Mouse (Mus musculus): Measurements from ENCODE around the gene Ppif. TPM values are rescaled to one million over a fixed set of nuclear protein-coding genes. Genes with fewer than 3 reads are reported as not detected.

Ppif gene
- polyA plus RNA-seq, 1 experiment from 2014 or later, result 56.5 TPM

- TF ChIP-seq CTCF (IDR thresholded peaks at IDR 0.05; ENCODE audit: low read depth), result no peak
- no peaks in the 10 kb centered on the region for H3K36me3 ChIP-seq (ENCODE audit: insufficient read depth, low read length)
- no peaks in the 10 kb centered on the region for H3K27me3 ChIP-seq (ENCODE audit: insufficient read depth, low read length)
- DNase-seq (ENCODE audit: low spot score) (peak; percentile 89), ATAC-seq (replicated peaks; ENCODE audit: low FRiP score, low read depth) (peak; percentile 74)
- H3K4me3 ChIP-seq (replicated peaks; ENCODE audit: low read depth, low read length), result no peak overlapping the region
- peak overlapping the region; percentile 77 for H3K27ac ChIP-seq
- no peak overlapping the region for H3K9ac ChIP-seq (ENCODE audit: low read depth, low read length)
- WGBS, result 3% methylated on average over 2 of the region's 2 CpGs
- no peak overlapping the region for H3K4me2 ChIP-seq (ENCODE audit: low read length)
- H3K4me1 ChIP-seq (replicated peaks; ENCODE audit: insufficient read depth, low read length), result peaks cover 22% of the 10 kb centered on the region
- no peaks in the 10 kb centered on the region for H3K9me3 ChIP-seq (replicated peaks; ENCODE audit: low read length)
These were observed 24.5 kb downstream of the Ppif start for GRCm38 (mm10) chr14:25718471-25718870.

GRCm38 (mm10) chr14:25719371-25719770 lies 25.4 kb downstream of the Ppif start:
- no peak for DNase-seq (ENCODE audit: low spot score)
- 72% methylated on average over 9 of the region's 9 CpGs for WGBS
- TF ChIP-seq CTCF (IDR thresholded peaks at IDR 0.05; ENCODE audit: low read depth), result no peak
- H3K36me3 ChIP-seq (ENCODE audit: insufficient read depth, low read length), result no peaks in the 10 kb centered on the region
- peaks cover 22% of the 10 kb centered on the region for H3K4me1 ChIP-seq (replicated peaks; ENCODE audit: insufficient read depth, low read length)
- H3K27ac ChIP-seq, result peak overlapping the region; percentile 77; the same call in 1 of the 2 replicates
- H3K4me2 ChIP-seq (ENCODE audit: low read length), result no peak overlapping the region
- no peak for ATAC-seq (replicated peaks; ENCODE audit: low FRiP score, low read depth)
- no peaks in the 10 kb centered on the region for H3K27me3 ChIP-seq (ENCODE audit: insufficient read depth, low read length)
- H3K4me3 ChIP-seq (replicated peaks; ENCODE audit: low read depth, low read length), result no peak overlapping the region
- H3K9me3 ChIP-seq (replicated peaks; ENCODE audit: low read length), result no peaks in the 10 kb centered on the region
- H3K9ac ChIP-seq (ENCODE audit: low read depth, low read length), result no peak overlapping the region

- H3K9ac ChIP-seq (ENCODE audit: low read depth, low read length), result no peak overlapping the region
- H3K9me3 ChIP-seq (replicated peaks; ENCODE audit: low read length), result no peaks in the 10 kb centered on the region
- peaks cover 32% of the 10 kb centered on the region for H3K4me1 ChIP-seq (replicated peaks; ENCODE audit: insufficient read depth, low read length)
- TF ChIP-seq CTCF (IDR thresholded peaks at IDR 0.05; ENCODE audit: low read depth), result no peak
- no peak overlapping the region for H3K4me2 ChIP-seq (ENCODE audit: low read length)
- ATAC-seq (replicated peaks; ENCODE audit: low FRiP score, low read depth) (no peak), DNase-seq (ENCODE audit: low spot score) (no peak)
- H3K4me3 ChIP-seq (replicated peaks; ENCODE audit: low read depth, low read length), result no peak overlapping the region
- 82% methylated on average over 5 of the region's 5 CpGs for WGBS
- H3K36me3 ChIP-seq (ENCODE audit: insufficient read depth, low read length), result no peaks in the 10 kb centered on the region
- H3K27ac ChIP-seq, result no peak overlapping the region
- no peaks in the 10 kb centered on the region for H3K27me3 ChIP-seq (ENCODE audit: insufficient read depth, low read length)
These were observed 27.2 kb downstream of the Ppif start for GRCm38 (mm10) chr14:25720962-25721707.

- no peak overlapping the region for H3K9ac ChIP-seq (ENCODE audit: low read depth, low read length)
- peak; percentile 71; the same call in 1 of the 2 replicates for ATAC-seq (replicated peaks; ENCODE audit: low FRiP score, low read depth)
- no peaks in the 10 kb centered on the region for H3K27me3 ChIP-seq (ENCODE audit: insufficient read depth, low read length)
- peaks cover 11% of the 10 kb centered on the region; the same call in 1 of the 2 replicates for H3K4me1 ChIP-seq (replicated peaks; ENCODE audit: insufficient read depth, low read length)
- peak; percentile 65 for DNase-seq (ENCODE audit: low spot score)
- H3K4me3 ChIP-seq (replicated peaks; ENCODE audit: low read depth, low read length), result no peak overlapping the region
- no peak overlapping the region for H3K4me2 ChIP-seq (ENCODE audit: low read length)
- TF ChIP-seq CTCF (IDR thresholded peaks at IDR 0.05; ENCODE audit: low read depth), result peak; percentile 41
- no peaks in the 10 kb centered on the region for H3K9me3 ChIP-seq (replicated peaks; ENCODE audit: low read length)
- H3K27ac ChIP-seq, result peak overlapping the region; percentile 61
- H3K36me3 ChIP-seq (ENCODE audit: insufficient read depth, low read length), result no peaks in the 10 kb centered on the region
- 53% methylated on average over 11 of the region's 11 CpGs for WGBS
These were observed 31.1 kb downstream of the Ppif start for GRCm38 (mm10) chr14:25725032-25725497.

GRCm38 (mm10) chr14:25725690-25726089 lies 31.7 kb downstream of the Ppif start:
- no peak for TF ChIP-seq CTCF (IDR thresholded peaks at IDR 0.05; ENCODE audit: low read depth)
- no peak overlapping the region for H3K4me3 ChIP-seq (replicated peaks; ENCODE audit: low read depth, low read length)
- H3K27ac ChIP-seq, result peak overlapping the region; percentile 61
- H3K9ac ChIP-seq (ENCODE audit: low read depth, low read length), result no peak overlapping the region
- 19% methylated on average over 4 of the region's 4 CpGs for WGBS
- no peak; the same call in 1 of the 2 replicates for ATAC-seq (replicated peaks; ENCODE audit: low FRiP score, low read depth)
- no peak overlapping the region for H3K4me2 ChIP-seq (ENCODE audit: low read length)
- no peaks in the 10 kb centered on the region for H3K27me3 ChIP-seq (ENCODE audit: insufficient read depth, low read length)
- peaks cover 11% of the 10 kb centered on the region; the same call in 1 of the 2 replicates for H3K4me1 ChIP-seq (replicated peaks; ENCODE audit: insufficient read depth, low read length)
- H3K36me3 ChIP-seq (ENCODE audit: insufficient read depth, low read length), result no peaks in the 10 kb centered on the region
- no peak for DNase-seq (ENCODE audit: low spot score)
- no peaks in the 10 kb centered on the region for H3K9me3 ChIP-seq (replicated peaks; ENCODE audit: low read length)

GRCm38 (mm10) chr14:25726226-25727148 lies 32.5 kb downstream of the Ppif start:
- TF ChIP-seq CTCF (IDR thresholded peaks at IDR 0.05; ENCODE audit: low read depth), result peak; percentile 94
- H3K9me3 ChIP-seq (replicated peaks; ENCODE audit: low read length), result no peaks in the 10 kb centered on the region
- WGBS, result 57% methylated on average over 20 of the region's 20 CpGs
- H3K36me3 ChIP-seq (ENCODE audit: insufficient read depth, low read length), result no peaks in the 10 kb centered on the region
- peaks cover 11% of the 10 kb centered on the region; the same call in 1 of the 2 replicates for H3K4me1 ChIP-seq (replicated peaks; ENCODE audit: insufficient read depth, low read length)
- H3K4me2 ChIP-seq (ENCODE audit: low read length), result no peak overlapping the region
- no peak overlapping the region for H3K4me3 ChIP-seq (replicated peaks; ENCODE audit: low read depth, low read length)
- peak; percentile 76 for DNase-seq (ENCODE audit: low spot score)
- ATAC-seq (replicated peaks; ENCODE audit: low FRiP score, low read depth), result no peak
- no peak overlapping the region for H3K9ac ChIP-seq (ENCODE audit: low read depth, low read length)
- H3K27me3 ChIP-seq (ENCODE audit: insufficient read depth, low read length), result no peaks in the 10 kb centered on the region
- no peak overlapping the region for H3K27ac ChIP-seq
